Comparison of ENCODE assay signal across 12 mouse cellular contexts in the genomic region with DNA sequence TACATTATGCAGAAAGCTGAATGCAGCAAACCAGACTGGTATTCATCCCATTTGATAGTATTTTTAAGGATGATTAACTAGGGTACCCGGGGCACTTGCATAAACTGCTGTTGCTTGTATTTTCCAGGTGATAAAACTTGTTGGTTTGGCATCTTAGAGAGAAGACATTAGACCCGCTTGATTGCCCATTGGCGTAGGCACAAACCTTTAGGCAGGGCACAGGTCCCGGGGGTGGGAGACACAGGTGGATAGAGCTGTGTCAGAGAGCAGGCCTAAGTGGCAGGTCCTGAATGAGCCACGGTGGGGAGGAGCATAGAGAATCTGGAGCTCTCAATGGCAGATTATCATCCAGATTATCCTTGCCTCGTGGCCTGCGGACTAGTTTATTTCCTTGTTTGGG.
"Had no signal": no experiment of that assay in that cellular context is flagged by ENCODE, and none has a peak within 500 bp of the region (broad histone marks: within the 10 kb centered on the region; RNA-seq: fewer than 3 reads in every experiment).

No protein-coding gene starts in this region.

- H3K9me3 ChIP-seq: intestine, embryonic 15.5 days; limb, embryonic 15.5 days; liver, embryonic 12.5 days; lung, embryonic 15.5 days; megakaryocyte, embryonic 14.5 days; midbrain, embryonic 15.5 days; neural tube, embryonic 12.5 days had no signal

- DNase-seq: lung, postnatal 14 days; right cerebral cortex, postnatal 14 days had no signal

- H3K27me3 ChIP-seq: intestine, embryonic 15.5 days; limb, embryonic 15.5 days; liver, embryonic 12.5 days; lung, embryonic 15.5 days; megakaryocyte, embryonic 14.5 days; midbrain, embryonic 15.5 days; neural tube, embryonic 12.5 days had no signal

- H3K9ac ChIP-seq: intestine, embryonic 15.5 days; limb, embryonic 15.5 days; liver, embryonic 12.5 days; lung, embryonic 15.5 days; midbrain, embryonic 15.5 days; neural tube, embryonic 12.5 days had no signal

- H3K36me3 ChIP-seq: intestine, embryonic 15.5 days; limb, embryonic 15.5 days; liver, embryonic 12.5 days; lung, embryonic 15.5 days; midbrain, embryonic 15.5 days; neural tube, embryonic 12.5 days had no signal

- H3K4me3 ChIP-seq: intestine, embryonic 15.5 days; left cerebral cortex, adult 2 months; limb, embryonic 15.5 days; liver, embryonic 12.5 days; lung, embryonic 15.5 days; megakaryocyte, embryonic 14.5 days; midbrain, embryonic 15.5 days; neural tube, embryonic 12.5 days had no signal

- H3K27ac ChIP-seq: intestine, embryonic 15.5 days; left cerebral cortex, adult 2 months; limb, embryonic 15.5 days; liver, embryonic 12.5 days; lung, embryonic 15.5 days; macrophage; midbrain, embryonic 15.5 days; neural tube, embryonic 12.5 days had no signal

- H3K4me1 ChIP-seq: intestine, embryonic 15.5 days; liver, embryonic 12.5 days; megakaryocyte, embryonic 14.5 days; midbrain, embryonic 15.5 days; neural tube, embryonic 12.5 days had no signal

- H3K4me2 ChIP-seq: intestine, embryonic 15.5 days; limb, embryonic 15.5 days; liver, embryonic 12.5 days; lung, embryonic 15.5 days; midbrain, embryonic 11.5 days; midbrain, embryonic 15.5 days; neural tube, embryonic 12.5 days had no signal

- ATAC-seq: intestine, embryonic 15.5 days; liver, embryonic 12.5 days; midbrain, embryonic 15.5 days had no signal
